Mouse (Mus musculus) megakaryocyte, embryonic 14.5 days (primary cell): ENCODE data around the gene Rab35.

Source experiments
- FLI1 ChIP-seq: IDR thresholded peaks from 2 replicates; pipeline ENCODE4 v1.6.1; 2012; ENCODE audit warnings: low read length, inconsistent platforms, mixed read lengths
- GATA1 ChIP-seq: IDR thresholded peaks from 3 replicates; pipeline ENCODE4 v1.6.1; 2012; ENCODE audit warnings: mixed read lengths, low read length, inconsistent platforms, borderline replicate concordance

DNA sequence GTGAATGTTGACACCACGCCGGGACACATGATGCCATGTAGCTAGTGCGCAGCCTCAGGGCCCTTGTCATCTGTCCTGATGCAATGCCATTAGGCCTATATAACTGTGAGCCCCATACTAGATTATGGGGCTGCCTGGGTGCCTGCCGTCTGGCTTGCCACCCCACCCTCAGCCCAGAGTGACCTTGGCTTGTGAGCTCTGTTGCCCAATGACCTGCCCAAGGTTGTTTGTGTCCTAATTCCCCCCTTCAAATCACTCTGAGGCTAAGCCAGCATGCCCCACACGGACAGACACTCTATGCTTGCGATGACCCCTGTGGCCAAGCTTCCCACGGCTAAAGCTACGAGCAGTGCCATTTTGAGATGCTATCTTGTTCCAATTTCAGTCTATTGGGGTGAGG is 18.0 kb downstream of the Rab35 start:
- TF ChIP-seq GATA1, result no peak
- TF ChIP-seq FLI1, result no peak
